Mouse (Mus musculus): ENCODE data around the gene Tanc1.

The Tanc1 gene

GRCm38 (mm10) chr2:59651801-59652200 is 40.0 kb downstream of the Tanc1 start:
- DNase-seq (ENCODE audit: low spot score): no peak

- no peak for DNase-seq (ENCODE audit: low spot score)
Observed at GRCm38 (mm10) chr2:59652702-59653101, 40.9 kb downstream of the Tanc1 start.

GRCm38 (mm10) chr2:59653306-59654165 is 41.7 kb downstream of the Tanc1 start:
- peak; percentile 62 for DNase-seq (ENCODE audit: low spot score)

DNA sequence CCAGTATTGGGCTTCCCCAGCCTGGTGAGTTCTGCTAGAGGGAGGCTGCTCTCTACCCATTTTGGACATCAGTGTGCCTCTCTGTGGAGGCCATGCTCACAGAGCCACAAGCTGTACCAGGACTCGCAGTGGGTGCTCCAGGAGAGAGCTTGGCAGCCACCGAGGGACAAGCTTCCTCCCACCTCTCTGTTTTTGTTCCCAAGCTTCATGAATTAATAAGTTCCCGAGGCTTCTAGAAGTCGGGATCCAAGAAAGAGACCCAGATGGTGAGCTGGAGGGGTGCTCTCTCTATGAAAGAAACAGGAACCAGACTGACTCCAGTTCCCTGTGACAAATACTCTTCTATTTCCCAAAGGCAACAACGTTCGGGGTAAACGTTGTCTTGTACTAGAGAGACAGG is 43.6 kb downstream of the Tanc1 start:
- DNase-seq (ENCODE audit: low spot score): no peak

DNA sequence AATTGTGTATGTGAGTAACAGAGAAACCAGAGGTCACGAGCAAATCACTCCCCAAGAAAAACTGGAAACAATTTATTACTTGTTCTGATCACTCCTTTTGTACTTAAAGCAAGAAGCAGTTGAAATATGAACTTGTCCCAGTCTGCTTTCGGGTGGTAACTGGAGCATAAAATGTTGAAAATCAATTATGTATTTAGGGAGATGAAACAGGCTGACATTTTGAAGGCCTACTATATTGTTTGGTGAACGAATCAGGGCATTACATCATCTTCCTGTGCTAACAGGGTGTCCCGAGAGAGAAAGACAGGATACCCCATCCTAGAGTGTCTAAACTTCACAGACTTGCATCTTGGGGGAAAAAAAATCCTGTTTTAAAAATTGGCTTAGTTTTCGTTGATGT is 44.8 kb downstream of the Tanc1 start:
- no peak for DNase-seq (ENCODE audit: low spot score)

- no peak for DNase-seq (ENCODE audit: low spot score)
Observed at GRCm38 (mm10) chr2:59659686-59660085, 47.8 kb downstream of the Tanc1 start.

- no peak for DNase-seq (ENCODE audit: low spot score)
Observed at GRCm38 (mm10) chr2:59660891-59661805, 49.3 kb downstream of the Tanc1 start.

GRCm38 (mm10) chr2:59664803-59665567 is 53.1 kb downstream of the Tanc1 start:
- no peak for DNase-seq (ENCODE audit: low spot score)

DNA sequence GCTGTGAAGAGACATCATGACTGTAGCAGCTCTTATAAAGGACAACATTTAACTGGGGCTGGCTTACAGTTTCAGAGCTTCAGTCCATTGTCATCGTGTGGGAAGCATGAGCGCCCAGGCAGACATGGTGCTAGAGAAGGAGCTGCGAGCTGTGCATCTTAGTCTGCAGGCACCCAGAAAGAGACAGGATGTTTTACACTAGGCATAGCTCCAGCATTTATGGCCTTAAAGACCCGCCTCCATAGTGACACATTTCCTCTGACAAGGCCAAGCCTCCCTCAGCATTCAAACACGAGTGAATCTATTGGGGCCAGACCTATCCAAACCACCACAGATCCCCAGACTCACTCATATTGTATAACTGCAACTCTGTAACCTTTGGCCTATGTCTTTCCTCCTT is 54.7 kb downstream of the Tanc1 start:
- DNase-seq (ENCODE audit: low spot score): no peak

DNA sequence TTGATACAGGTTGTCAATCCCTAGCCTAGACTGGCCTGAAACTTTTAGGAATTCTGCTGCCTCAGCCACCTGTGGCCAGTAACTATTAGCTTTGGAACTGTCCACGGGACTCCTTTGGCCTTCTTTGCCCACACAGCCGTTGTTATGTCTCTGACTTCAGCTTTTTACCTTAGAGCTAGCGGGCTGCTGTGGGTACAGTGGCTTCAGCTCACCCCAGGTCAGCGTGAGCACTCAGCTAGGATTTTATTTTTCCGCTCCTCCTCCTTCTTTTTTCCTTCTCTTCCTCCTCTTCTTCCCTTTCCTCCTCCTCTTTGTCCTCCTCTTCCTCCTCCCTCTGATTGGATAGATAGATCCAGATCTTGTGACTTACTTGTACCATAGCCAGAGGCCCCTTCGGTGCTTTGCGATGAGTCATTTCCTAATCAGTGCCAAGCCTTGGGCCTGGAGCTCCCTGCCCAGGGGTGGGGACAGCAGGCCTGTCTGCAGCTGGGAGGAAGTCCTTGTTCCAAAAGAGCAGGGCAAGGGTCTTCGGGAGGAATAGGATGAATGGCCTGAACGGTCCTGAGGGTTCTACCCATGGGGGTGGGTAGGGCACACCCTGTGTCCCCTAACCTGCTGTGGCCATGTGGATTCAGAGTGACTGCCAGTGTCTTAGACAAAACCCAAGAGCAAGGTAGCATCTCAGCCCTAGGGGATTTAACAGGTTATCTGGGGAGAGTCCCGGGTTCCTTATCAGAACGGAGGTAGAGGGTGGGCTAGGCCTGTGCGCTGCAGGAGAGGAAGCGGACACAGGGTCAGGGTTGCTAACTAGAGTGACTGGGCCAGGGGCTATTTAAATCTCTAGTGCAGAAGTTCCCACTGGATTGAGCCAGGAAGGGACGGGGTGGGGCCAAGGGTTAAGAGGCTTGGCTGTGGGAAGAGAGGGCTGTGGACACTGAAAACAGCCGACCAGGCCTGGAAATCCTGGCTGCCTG is 58.5 kb downstream of the Tanc1 start:
- DNase-seq (ENCODE audit: low spot score): no peak

DNA sequence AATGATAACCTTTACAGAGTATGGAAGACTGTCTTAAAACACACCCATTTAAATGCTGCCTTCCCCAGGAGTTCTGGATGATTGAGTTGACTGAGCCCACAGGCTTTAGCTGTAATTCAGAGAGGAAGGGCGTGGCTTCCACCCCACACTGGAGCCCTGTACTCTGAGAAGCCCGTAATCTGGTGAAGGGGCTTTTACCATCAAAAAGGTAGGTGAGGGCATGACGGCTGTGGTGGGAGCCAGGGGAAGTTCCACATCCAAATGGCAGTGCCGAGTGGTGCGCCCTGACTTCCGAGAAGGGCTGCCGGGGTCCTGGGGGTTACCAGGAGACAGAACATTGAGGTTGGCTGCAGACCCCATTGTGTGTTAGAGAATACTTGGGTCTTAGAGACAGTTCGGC is 59.8 kb downstream of the Tanc1 start:
- DNase-seq (ENCODE audit: low spot score): no peak

- no peak for DNase-seq (ENCODE audit: low spot score)
Observed at GRCm38 (mm10) chr2:59672086-59672485, 60.2 kb downstream of the Tanc1 start.

DNA sequence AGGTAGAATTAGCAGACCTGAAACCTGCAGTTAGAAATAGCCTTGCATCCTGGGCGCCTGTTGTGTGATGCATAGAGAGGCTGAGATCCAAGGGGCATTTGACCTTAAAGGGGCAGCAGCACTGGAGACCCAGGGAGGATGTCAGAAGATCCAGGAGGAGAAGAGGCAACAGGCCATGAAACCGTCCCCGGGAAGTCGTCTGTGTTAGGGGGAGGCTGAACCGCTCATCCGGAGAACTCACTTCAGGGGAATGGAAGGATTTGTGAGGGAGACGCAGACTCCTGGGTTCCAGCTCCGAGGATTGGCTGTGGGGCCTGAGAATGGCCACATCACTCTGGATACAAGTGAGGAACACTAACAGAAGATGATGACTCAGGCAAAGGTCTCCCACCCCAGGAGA is 60.8 kb downstream of the Tanc1 start:
- no peak for DNase-seq (ENCODE audit: low spot score)

GRCm38 (mm10) chr2:59673351-59673750 is 61.5 kb downstream of the Tanc1 start:
- no peak for DNase-seq (ENCODE audit: low spot score)

- peak; percentile 76 for DNase-seq (ENCODE audit: low spot score)
Observed at GRCm38 (mm10) chr2:59673877-59674276, 62.0 kb downstream of the Tanc1 start.

DNA sequence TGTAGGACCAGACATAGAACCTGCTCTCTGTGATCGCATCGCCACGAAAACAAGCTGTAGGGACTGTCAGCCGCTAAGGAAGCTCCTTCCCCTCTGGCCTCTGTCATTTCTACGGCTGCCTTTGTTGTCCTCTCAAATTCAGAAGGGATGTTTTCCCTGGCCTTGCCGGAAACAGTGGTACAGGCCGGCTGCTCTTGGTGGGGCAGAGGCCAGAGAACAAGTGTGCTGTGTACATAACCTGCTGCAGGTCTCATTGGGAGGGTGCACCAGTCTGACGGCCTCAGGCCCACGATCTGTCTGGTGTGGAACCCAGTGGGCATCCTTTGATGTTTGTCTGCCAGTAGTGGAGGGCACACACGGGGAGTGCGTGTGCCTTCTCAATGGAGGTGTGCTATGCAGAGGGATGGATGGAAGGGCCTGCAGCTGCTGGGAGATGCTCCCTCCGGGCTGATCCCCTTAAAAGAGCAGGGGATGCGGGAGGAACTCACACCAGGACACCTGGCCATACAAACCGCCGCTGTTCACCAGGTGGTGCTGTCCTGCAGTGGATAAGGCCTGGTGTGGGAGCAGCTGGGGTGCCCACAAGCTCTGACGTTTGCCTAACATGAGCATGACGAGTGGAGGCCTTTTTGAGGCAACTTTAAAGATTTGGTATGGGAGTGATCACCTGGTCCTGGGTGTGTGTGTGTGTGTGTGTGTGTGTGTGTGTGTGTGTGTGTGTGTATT is 63.6 kb downstream of the Tanc1 start:
- no peak for DNase-seq (ENCODE audit: low spot score)

- no peak for DNase-seq (ENCODE audit: low spot score)
Observed at GRCm38 (mm10) chr2:59676041-59676440, 64.2 kb downstream of the Tanc1 start.

GRCm38 (mm10) chr2:59676442-59676841 is 64.6 kb downstream of the Tanc1 start:
- no peak for DNase-seq (ENCODE audit: low spot score)

GRCm38 (mm10) chr2:59679424-59680020 is 67.7 kb downstream of the Tanc1 start:
- DNase-seq (ENCODE audit: low spot score): no peak

DNA sequence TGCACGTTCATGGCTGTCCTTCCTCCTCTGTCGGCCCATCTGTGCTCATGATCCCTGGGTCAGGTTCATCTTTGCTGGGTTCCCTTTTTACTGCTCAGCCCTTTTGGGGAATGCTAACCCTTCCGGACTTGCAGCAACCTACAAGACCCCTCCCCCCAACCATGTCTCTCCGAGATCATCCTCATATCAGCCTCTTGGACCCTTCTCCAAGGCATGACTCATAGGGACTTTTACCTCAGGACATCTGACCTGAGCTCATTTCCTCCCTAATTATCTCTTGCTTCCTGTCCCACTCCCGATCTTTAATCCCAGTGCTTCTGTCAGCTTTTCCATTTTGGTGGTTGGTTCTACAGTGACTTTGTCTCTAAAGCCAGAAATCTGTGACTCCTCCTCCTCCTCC is 68.9 kb downstream of the Tanc1 start:
- no peak for DNase-seq (ENCODE audit: low spot score)
